Mouse (Mus musculus) layer of hippocampus, postnatal 14 days (tissue): ENCODE data around the gene Catsper2. TPM values are rescaled to one million over a fixed set of nuclear protein-coding genes. Genes with fewer than 3 reads are reported as not detected.
A peak's percentile ranks its signal among the peaks of the same experiment; 100 is the strongest.

Experiments used
- DNase-seq, 2 experiments: peaks; one replicate each; pipeline ENCODE4 v3.0.0; 2021 to 2022; ENCODE audit warnings: low spot score in 2 of 2, mixed read lengths in 1 of 2
- microRNA-seq, 2 experiments: library from miRNA; unstranded; fragments of <30 nt; microRNA quantifications; one replicate each; pipeline ENCODE4 v1.2.0; 2021
- total RNA-seq, 2 experiments: library from RNA; stranded (reverse); gene quantifications; 2 replicates each; pipeline ENCODE4 v1.2.3; 2021

Gene Catsper2
- total RNA-seq, 2 experiments from 2014 or later: 4.1 to 4.6 TPM

DNA sequence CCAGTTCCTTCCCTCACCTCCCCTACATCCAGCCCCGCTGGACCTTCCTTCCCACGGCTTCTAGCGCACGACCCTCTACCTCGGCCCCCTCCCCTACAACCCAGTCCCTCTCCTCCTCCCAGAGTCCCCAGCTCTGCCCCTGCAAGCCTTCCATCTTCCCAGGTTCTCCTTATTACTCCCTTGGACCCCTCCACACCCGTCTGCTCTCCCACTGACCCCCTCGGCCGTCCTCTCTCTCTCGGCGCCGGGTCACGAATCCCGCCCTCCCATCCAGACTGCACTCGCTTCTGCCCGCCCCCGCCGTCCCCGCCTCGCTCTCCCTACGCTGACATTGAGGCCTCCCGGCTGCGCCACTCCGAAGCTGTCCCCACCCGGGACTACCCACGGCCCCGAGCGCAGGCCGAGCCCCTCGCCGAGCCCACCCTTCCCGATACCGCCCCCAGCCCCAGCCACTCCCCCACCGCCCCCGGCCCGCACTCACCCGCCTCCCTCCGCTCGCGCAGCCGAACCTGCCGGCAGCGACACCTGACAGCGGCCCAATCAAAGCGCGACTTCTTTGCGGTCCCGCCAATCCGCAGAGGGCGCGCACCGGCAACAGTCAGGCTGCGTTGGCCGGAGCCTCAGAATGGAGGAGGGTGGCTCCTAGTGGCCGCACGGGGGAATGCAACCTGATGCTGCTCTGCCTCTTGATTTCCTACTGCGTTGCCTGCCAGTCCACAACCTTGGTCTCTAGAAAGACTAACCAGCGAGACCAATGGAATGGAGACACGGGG, 58.6 kb downstream of the Catsper2 start, which contains the start of gene Ppip5k1:
Ppip5k1 (minus strand) TSS at position 577 of the 773 bp plus-strand sequence.
- peak; percentile 98 for DNase-seq

DNA sequence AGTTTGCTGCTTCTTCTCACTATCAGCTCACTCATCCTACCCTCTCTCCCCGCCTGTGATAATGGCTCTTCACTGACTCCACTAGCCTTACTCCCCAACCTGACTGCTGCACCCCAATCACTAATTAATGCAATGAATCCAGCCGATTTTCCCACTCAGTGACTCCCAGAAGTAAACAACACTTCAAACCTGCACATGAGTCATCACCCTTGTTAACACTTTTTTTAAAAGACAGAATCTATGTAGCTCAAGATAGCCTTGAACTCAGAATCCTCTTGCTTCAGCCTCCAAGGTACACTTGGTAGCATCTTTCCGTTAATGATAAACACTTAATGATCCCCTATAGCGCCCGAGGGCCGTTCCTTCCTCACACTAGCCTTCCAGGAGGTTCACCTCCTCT, 59.2 kb downstream of the Catsper2 start:
- DNase-seq: no peak

DNA sequence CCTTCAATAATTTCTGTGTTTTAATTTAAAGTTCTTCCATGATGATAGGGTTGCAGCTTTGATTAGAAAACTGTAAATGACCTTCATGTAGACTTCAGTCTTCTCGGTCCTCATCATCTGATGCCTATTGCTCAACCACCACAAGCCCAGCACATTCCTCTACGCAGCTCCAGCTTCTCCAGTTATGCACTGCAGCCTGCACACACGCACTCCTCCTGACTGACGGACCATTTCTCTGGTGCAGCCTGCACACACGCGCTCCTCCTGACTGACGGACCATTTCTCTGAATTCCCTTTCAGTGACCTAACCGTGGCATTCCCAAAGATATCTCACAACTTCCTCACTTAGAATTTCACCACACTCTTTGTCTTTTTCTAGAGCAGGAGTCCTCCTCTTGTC, 60.4 kb downstream of the Catsper2 start:
- no peak for DNase-seq

Small RNA genes lying within 50 kb of the gene (microRNA-seq; reads per million reads assigned to microRNA genes)
- 0 reads per million in 2 experiments for gene Gm22953

Other genes with a start within 250 kb of the Catsper2 start
- gene Tubgcp4, start 243.1 kb downstream of the Catsper2 start, total RNA-seq: 10 to 100 TPM; 35.6 to 36.3 TPM
- gene Zscan29, start 242.7 kb downstream of the Catsper2 start, total RNA-seq: 1 to 10 TPM; 7.0 to 7.1 TPM
- 100 to 1,000 TPM; 140 to 152 TPM for gene Trp53bp1, start 142.4 kb downstream of the Catsper2 start, total RNA-seq
- gene Map1a, start 124.2 kb downstream of the Catsper2 start, total RNA-seq: 100 to 1,000 TPM; 472 to 505 TPM
- 10 to 100 TPM; 69.1 to 74.4 TPM for gene Ppip5k1, start 58.4 kb downstream of the Catsper2 start, total RNA-seq
- 100 to 1,000 TPM; 333 to 351 TPM for gene Ckmt1, start 56.1 kb downstream of the Catsper2 start, total RNA-seq
- gene Strc, start 26.6 kb downstream of the Catsper2 start, total RNA-seq: under 1 TPM; 0.09 to 0.31 TPM
- 100 to 1,000 TPM; 194 to 224 TPM for gene Pdia3, start within 50 bp of the Catsper2 start, total RNA-seq
- not detected for gene Ell3, start 30.5 kb upstream of the Catsper2 start, total RNA-seq
- 100 to 1,000 TPM; 157 to 166 TPM for gene Serf2, start 35.4 kb upstream of the Catsper2 start, total RNA-seq
- 10 to 100 TPM; 20.1 to 27.8 TPM for gene Hypk, start 39.5 kb upstream of the Catsper2 start, total RNA-seq
- under 1 TPM; 0.97 to 0.98 TPM for gene Serinc4, start 43.0 kb upstream of the Catsper2 start, total RNA-seq
- 10 to 100 TPM; 38.0 to 40.6 TPM for gene Mfap1b, start 60.3 kb upstream of the Catsper2 start, total RNA-seq
- gene Mfap1a, start 92.9 kb upstream of the Catsper2 start, total RNA-seq: 10 to 100 TPM; 31.3 to 32.2 TPM
- 1 to 10 TPM; 2.0 to 2.5 TPM for gene Wdr76, start 92.9 kb upstream of the Catsper2 start, total RNA-seq